Comparison of ENCODE assay signal across 13 mouse cellular contexts in genomic region chr6:34721740-34722139, GRCm38 (mm10). TPM values are rescaled to one million over a fixed set of nuclear protein-coding genes. Genes with fewer than 3 reads are reported as not detected.
DNase-seq lines count a peak whose midpoint lies in the region; ATAC-seq and TF ChIP-seq lines count a peak whose summit lies in the region.
"Had no signal": no experiment of that assay in that cellular context is flagged by ENCODE, and none has a peak within 500 bp of the region (broad histone marks: within the 10 kb centered on the region; RNA-seq: fewer than 3 reads in every experiment).

No protein-coding gene starts in this region.

- H3K27me3 ChIP-seq in kidney, embryonic 15.5 days = no peaks in the 10 kb centered on the region
- H3K27me3 ChIP-seq in limb, embryonic 14.5 days (ENCODE audit: control insufficient read depth, insufficient read depth, low read length) = no peaks in the 10 kb centered on the region
- H3K27me3 ChIP-seq: limb, embryonic 12.5 days had no signal

- H3K9me3 ChIP-seq in kidney, embryonic 15.5 days (replicated peaks) = no peaks in the 10 kb centered on the region
- H3K9me3 ChIP-seq in limb, embryonic 14.5 days (ENCODE audit: control insufficient read depth, low read length) = no peaks in the 10 kb centered on the region; the same call in none of the 2 replicates

- H3K36me3 ChIP-seq in kidney, embryonic 15.5 days = no peaks in the 10 kb centered on the region
- H3K36me3 ChIP-seq in limb, embryonic 14.5 days (ENCODE audit: control insufficient read depth, insufficient read depth, low read length) = 0 out of 2 replicates have a peak, but pooled peaks cover 4% of the 10 kb centered on the region

- no peak for TF ChIP-seq POLR2A in limb, embryonic 14.5 days (IDR thresholded peaks at IDR 0.05; ENCODE audit: borderline replicate concordance, extremely low read depth, insufficient read depth, insufficient read length)

- H3K9ac ChIP-seq in kidney, embryonic 15.5 days = no peak overlapping the region
- no peak overlapping the region for H3K9ac ChIP-seq in limb, embryonic 14.5 days (ENCODE audit: low read depth, low read length, severe bottlenecking)
- H3K9ac ChIP-seq: limb, embryonic 12.5 days had no signal

- peaks cover 60% of the 10 kb centered on the region for H3K4me1 ChIP-seq in kidney, embryonic 15.5 days
- H3K4me1 ChIP-seq in limb, embryonic 14.5 days (ENCODE audit: control insufficient read depth, insufficient read depth, low read length) = peaks cover 45% of the 10 kb centered on the region

- no peak overlapping the region for H3K4me3 ChIP-seq in kidney, embryonic 15.5 days (replicated peaks)
- no peak overlapping the region for H3K4me3 ChIP-seq in limb, embryonic 14.5 days (replicated peaks; ENCODE audit: low read length)
- H3K4me3 ChIP-seq: hindbrain, embryonic 10.5 days; limb, embryonic 12.5 days had no signal

- 39% methylated on average over 6 of the region's 6 CpGs for WGBS in kidney, embryonic 15.5 days
- WGBS in limb, embryonic 14.5 days = 61% methylated on average over 6 of the region's 6 CpGs

- H3K4me2 ChIP-seq in kidney, embryonic 15.5 days = no peak overlapping the region
- H3K4me2 ChIP-seq in limb, embryonic 14.5 days (replicated peaks; ENCODE audit: low read depth, low read length, severe bottlenecking) = no peak overlapping the region
- H3K4me2 ChIP-seq: limb, embryonic 12.5 days had no signal

- no peak for DNase-seq in kidney, adult 11 months
- peak; percentile 48 for DNase-seq in adipocyte (ENCODE audit: low spot score)
- DNase-seq in fibroblast of lung, adult 2 months (ENCODE audit: low read depth) = peak; percentile 81
- DNase-seq in limb, embryonic 14.5 days (ENCODE audit: low spot score) = no peak
- no peak for DNase-seq in left cerebral cortex, adult 18-20 months (ENCODE audit: low spot score in 2 of 2)
- DNase-seq in urinary bladder, postnatal 10 days (ENCODE audit: low spot score) = no peak
- DNase-seq: cerebellum, adult 2 months; retina, postnatal 1 day; thymus, postnatal 25 days had no signal

- H3K27ac ChIP-seq in kidney, embryonic 15.5 days = peak overlapping the region; percentile 7; the same call in 1 of the 2 replicates
- 0 out of 2 replicates have a peak overlapping the region, but pooled peaks have one; percentile 16 for H3K27ac ChIP-seq in limb, embryonic 14.5 days (replicated peaks; ENCODE audit: low read depth, low read length)
- H3K27ac ChIP-seq: hindbrain, embryonic 10.5 days; limb, embryonic 12.5 days had no signal

- no peak for ATAC-seq in kidney, embryonic 15.5 days (replicated peaks; ENCODE audit: low FRiP score)
- no peak for ATAC-seq in limb, embryonic 14.5 days (ENCODE audit: low FRiP score, low read depth)
- no peak for ATAC-seq in erythroblast, adult 5-6 weeks (replicated peaks; ENCODE audit: low FRiP score, poor library complexity, severe bottlenecking)

RNA-seq across cellular contexts. Expression of gene Agbl3, which starts 58.5 kb away (rescaled TPM):
- 6.1 and 6.5 TPM in 2 replicates for polyA plus RNA-seq in kidney, embryonic 15.5 days (2015; fragmentation: Nextera tagmentation; extraction: Ambion mirVana)
- 10.7 and 11.3 TPM in 2 replicates for polyA plus RNA-seq in limb, embryonic 14.5 days (2012; rRNA removed)
- polyA plus RNA-seq in limb, embryonic 14.5 days (2014; fragmentation: Nextera tagmentation; extraction: Ambion mirVana) = 8.2 and 10.0 TPM in 2 replicates
- 1.2 and 4.4 TPM in 2 replicates for total RNA-seq in erythroblast, adult 5-6 weeks (2015; ENCODE audit: low replicate concordance)
- 2.0 and 4.6 TPM in 2 replicates for total RNA-seq in erythroblast, adult 5-6 weeks (2017; ENCODE audit: low replicate concordance)
- total RNA-seq in left cerebral cortex, adult 18-20 months (2021) = 10 to 100 TPM; 13.5 to 15.7 TPM

Comparison
In these comparisons a context has a peak if more than half of its experiments do, and no peak if none do; other contexts are left out.
1. DNase-seq: peak in adipocyte (single experiment) and fibroblast of lung, adult 2 months (single experiment); none in kidney, adult 11 months (single experiment), limb, embryonic 14.5 days (single experiment), left cerebral cortex, adult 18-20 months (0 of 2) and urinary bladder, postnatal 10 days (single experiment).